Mouse (Mus musculus): ENCODE data around the gene Gm6337.
"Not testable (repeated sequence)": the region's sequence is repeated elsewhere in the genome, so short reads cannot be mapped to it uniquely, and the experiment has no call there.

The Gm6337 gene

DNA sequence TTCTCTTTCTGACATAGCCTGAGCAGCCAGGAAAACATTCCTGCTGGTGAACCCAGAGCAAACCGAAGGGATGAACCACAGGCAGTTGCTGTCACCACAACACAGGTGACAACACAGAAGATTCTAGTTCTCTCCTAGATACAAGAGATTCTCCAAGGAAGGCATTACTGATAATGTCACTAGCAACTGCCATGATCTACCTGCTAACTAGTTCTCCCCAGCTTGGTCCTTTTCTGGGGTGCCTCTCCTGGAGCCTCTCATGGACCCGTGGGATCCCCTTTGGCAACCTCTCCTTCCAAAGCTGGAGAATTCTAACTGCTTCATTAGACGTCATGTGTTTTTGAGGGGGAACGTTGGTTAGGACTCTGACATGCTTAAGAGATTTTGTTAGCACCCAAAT, at the start of gene Gm6337:
TSS of gene Gm6337 (minus strand) at position 101 of the 400 bp plus-strand sequence.
- DNase-seq = not testable (repeated sequence)

GRCm38 (mm10) chr14:6107500-6107899, 49.4 kb upstream of the Gm6337 start:
- DNase-seq = not testable (repeated sequence)

GRCm38 (mm10) chr14:6093842-6094241, 35.8 kb upstream of the Gm6337 start, which contains the start of gene Gm8206:
Gene Gm8206 (minus strand): TSS chr14:6093942.
- DNase-seq = not testable (repeated sequence)

Data from kidney, postnatal 36 days (tissue).